Comparison of ENCODE assay signal across 29 mouse cellular contexts in genomic region chr7:25652244-25652759, GRCm38 (mm10). TPM values are rescaled to one million over a fixed set of nuclear protein-coding genes. Genes with fewer than 3 reads are reported as not detected.
DNase-seq lines count a peak whose midpoint lies in the region; ATAC-seq and TF ChIP-seq lines count a peak whose summit lies in the region.
"Had no signal": no experiment of that assay in that cellular context is flagged by ENCODE, and none has a peak within 500 bp of the region (broad histone marks: within the 10 kb centered on the region; RNA-seq: fewer than 3 reads in every experiment).

No protein-coding gene starts in this region.

- H3K36me3 ChIP-seq in spleen, adult 2 months (ENCODE audit: control insufficient read depth, insufficient read depth, low read length), result 0 out of 2 replicates have a peak, but pooled peaks cover 1% of the 10 kb centered on the region
- no peaks in the 10 kb centered on the region for H3K36me3 ChIP-seq in liver, embryonic 16.5 days (ENCODE audit: control insufficient read depth, insufficient read depth)
- no peaks in the 10 kb centered on the region; the same call in 1 of the 2 replicates for H3K36me3 ChIP-seq in splenic B cell, adult 2 months (ENCODE audit: control insufficient read depth, insufficient read depth, low read length, poor library complexity, severe bottlenecking)
- no peaks in the 10 kb centered on the region; the same call in 1 of the 2 replicates for H3K36me3 ChIP-seq in kidney, embryonic 15.5 days
- H3K36me3 ChIP-seq: embryonic facial prominence, embryonic 13.5 days; forebrain, embryonic 10.5 days; heart, embryonic 13.5 days; midbrain, embryonic 13.5 days had no signal

- H3K4me3 ChIP-seq in spleen, adult 2 months (ENCODE audit: extremely low read depth, insufficient read depth, insufficient read length), result no peak overlapping the region
- H3K4me3 ChIP-seq in bone marrow, adult 2 months (replicated peaks; ENCODE audit: control insufficient read depth, low read depth, low read length), result no peak overlapping the region
- H3K4me3 ChIP-seq in liver, embryonic 16.5 days (ENCODE audit: low read depth, low read length), result no peak overlapping the region
- H3K4me3 ChIP-seq in kidney, embryonic 15.5 days (replicated peaks), result no peak overlapping the region
- H3K4me3 ChIP-seq: embryonic facial prominence, embryonic 13.5 days; forebrain, embryonic 10.5 days; heart, embryonic 13.5 days; layer of hippocampus, adult 2 months; midbrain, embryonic 13.5 days had no signal

- peak overlapping the region; percentile 11; the same call in 1 of the 2 replicates for H3K4me2 ChIP-seq in liver, embryonic 16.5 days (ENCODE audit: low read depth, low read length)
- H3K4me2 ChIP-seq in kidney, embryonic 15.5 days, result no peak overlapping the region
- H3K4me2 ChIP-seq: embryonic facial prominence, embryonic 13.5 days; heart, embryonic 13.5 days; hindbrain, embryonic 14.5 days; midbrain, embryonic 13.5 days had no signal

- no peak overlapping the region for H3K9ac ChIP-seq in liver, embryonic 16.5 days (ENCODE audit: low read depth, low read length)
- H3K9ac ChIP-seq in kidney, embryonic 15.5 days, result no peak overlapping the region
- H3K9ac ChIP-seq: embryonic facial prominence, embryonic 13.5 days; heart, embryonic 13.5 days; hindbrain, embryonic 14.5 days; midbrain, embryonic 13.5 days had no signal

- DNase-seq in spleen, adult 2 months (ENCODE audit: low read depth in 1 of 2, low spot score in 2 of 2), result peak in 1 of 2 experiments; percentile 63
- DNase-seq in spleen, adult 12 weeks (ENCODE audit: low spot score), result no peak
- DNase-seq in splenic B cell, adult 2 months (ENCODE audit: low read depth, low spot score), result peak; percentile 58
- no peak for DNase-seq in cerebellum, adult 9-10 months
- DNase-seq: adrenal gland, postnatal 25 days; cerebellum, adult 8-10 months; cerebellum, postnatal 36 days; embryo, embryonic 11 days; heart, postnatal 10 days; kidney, adult 11 months; kidney, postnatal 36 days; left cerebral cortex, postnatal 4 days; lung, adult 18-20 months; lung, postnatal 10 days; retina, postnatal 1 day; right cerebral cortex, postnatal 14 days; thymus, postnatal 4 days had no signal

- TF ChIP-seq CTCF in spleen, adult 2 months (IDR thresholded peaks at IDR 0.05; ENCODE audit: extremely low read depth, insufficient read depth, insufficient read length, insufficient replicate concordance), result no peak
- TF ChIP-seq CTCF in bone marrow, adult 2 months (IDR thresholded peaks at IDR 0.05; ENCODE audit: control insufficient read depth, insufficient read depth, low read length), result no peak

- no peak for TF ChIP-seq POLR2A in spleen, adult 2 months (IDR thresholded peaks at IDR 0.05; ENCODE audit: low read depth, low read length)
- TF ChIP-seq POLR2A in bone marrow, adult 2 months (IDR thresholded peaks at IDR 0.05; ENCODE audit: borderline replicate concordance, control insufficient read depth, low read depth, low read length), result no peak

- no peaks in the 10 kb centered on the region for H3K27me3 ChIP-seq in spleen, adult 2 months (ENCODE audit: control insufficient read depth, insufficient read depth, low read length)
- H3K27me3 ChIP-seq in liver, embryonic 16.5 days (ENCODE audit: control insufficient read depth, insufficient read depth, low read depth, low read length), result no peaks in the 10 kb centered on the region
- no peaks in the 10 kb centered on the region for H3K27me3 ChIP-seq in splenic B cell, adult 2 months (ENCODE audit: control insufficient read depth, insufficient read depth, low read length, poor library complexity, severe bottlenecking)
- no peaks in the 10 kb centered on the region for H3K27me3 ChIP-seq in kidney, embryonic 15.5 days
- H3K27me3 ChIP-seq: embryonic facial prominence, embryonic 13.5 days; heart, embryonic 13.5 days; midbrain, embryonic 13.5 days had no signal

- no peaks in the 10 kb centered on the region for H3K9me3 ChIP-seq in liver, embryonic 16.5 days (replicated peaks; ENCODE audit: control insufficient read depth, low read length)
- H3K9me3 ChIP-seq in kidney, embryonic 15.5 days (replicated peaks), result no peaks in the 10 kb centered on the region
- H3K9me3 ChIP-seq: embryonic facial prominence, embryonic 13.5 days; forebrain, embryonic 10.5 days; G1E; heart, embryonic 13.5 days; midbrain, embryonic 13.5 days had no signal

- H3K27ac ChIP-seq in spleen, adult 2 months (ENCODE audit: insufficient read depth, low read length), result peak overlapping the region; percentile 92
- H3K27ac ChIP-seq in bone marrow, adult 2 months (ENCODE audit: control insufficient read depth, insufficient read depth, low read depth, low read length, poor library complexity), result peak overlapping the region; percentile 54
- H3K27ac ChIP-seq in liver, embryonic 16.5 days (ENCODE audit: low read length), result no peak overlapping the region
- no peak overlapping the region for H3K27ac ChIP-seq in kidney, embryonic 15.5 days
- H3K27ac ChIP-seq: embryonic facial prominence, embryonic 13.5 days; forebrain, embryonic 10.5 days; heart, embryonic 13.5 days; hindbrain, embryonic 14.5 days; layer of hippocampus, adult 2 months; midbrain, embryonic 13.5 days had no signal

- 21% methylated on average over 12 of the region's 12 CpGs for whole genome bisulfite sequencing in spleen, adult 2 months
- 6% methylated on average over 12 of the region's 12 CpGs for WGBS in bone marrow, adult 2 months
- 24% methylated on average over 12 of the region's 12 CpGs for WGBS in liver, embryonic 16.5 days (ENCODE audit: insufficient replicate concordance)
- WGBS in kidney, embryonic 15.5 days, result 88% methylated on average over 12 of the region's 12 CpGs

- no peak for ATAC-seq in liver, embryonic 16.5 days (ENCODE audit: low read depth)
- no peak for ATAC-seq in kidney, embryonic 15.5 days (replicated peaks; ENCODE audit: low FRiP score)
- ATAC-seq: forebrain, embryonic 16.5 days; inflammation-experienced regulatory T-cells, adult 6 months; midbrain, embryonic 13.5 days had no signal

- H3K4me1 ChIP-seq in spleen, adult 2 months (ENCODE audit: control insufficient read depth, insufficient read depth, insufficient read length), result peaks cover 17% of the 10 kb centered on the region; the same call in 1 of the 2 replicates
- H3K4me1 ChIP-seq in bone marrow, adult 2 months (ENCODE audit: control insufficient read depth, insufficient read depth, low read length), result peaks cover 7% of the 10 kb centered on the region
- peaks cover 17% of the 10 kb centered on the region for H3K4me1 ChIP-seq in liver, embryonic 16.5 days (ENCODE audit: control insufficient read depth, low read depth, low read length)
- H3K4me1 ChIP-seq in kidney, embryonic 15.5 days, result peaks cover 11% of the 10 kb centered on the region

RNA-seq across cellular contexts. Expression of gene Bckdha, which starts 6.5 kb away (rescaled TPM):
- 81.4 and 108 TPM in 2 replicates for polyA plus RNA-seq in spleen, adult 2 months (2012; rRNA removed)
- 26.3 and 36.1 TPM in 2 replicates for polyA plus RNA-seq in bone marrow, adult 2 months (2011; ENCODE audit: insufficient read depth, insufficient read length, low replicate concordance, missing spikeins)
- polyA plus RNA-seq in liver, embryonic 16.5 days (2015; fragmentation: Nextera tagmentation; extraction: Ambion mirVana), result 36.7 and 43.1 TPM in 2 replicates
- polyA plus RNA-seq in kidney, embryonic 15.5 days (2015; fragmentation: Nextera tagmentation; extraction: Ambion mirVana), result 65.2 and 70.1 TPM in 2 replicates

RNA-seq across cellular contexts. Expression of gene Exosc5, which starts 6.7 kb away (rescaled TPM):
- polyA plus RNA-seq in spleen, adult 2 months (2012; rRNA removed), result 79.5 and 111 TPM in 2 replicates
- polyA plus RNA-seq in bone marrow, adult 2 months (2011; ENCODE audit: insufficient read depth, insufficient read length, low replicate concordance, missing spikeins), result 21.7 and 39.8 TPM in 2 replicates
- 39.1 and 40.7 TPM in 2 replicates for polyA plus RNA-seq in liver, embryonic 16.5 days (2015; fragmentation: Nextera tagmentation; extraction: Ambion mirVana)
- polyA plus RNA-seq in kidney, embryonic 15.5 days (2015; fragmentation: Nextera tagmentation; extraction: Ambion mirVana), result 81.2 and 87.5 TPM in 2 replicates

RNA-seq across cellular contexts. Expression of gene Tmem91, which starts 22.7 kb away (rescaled TPM):
- polyA plus RNA-seq in spleen, adult 2 months (2012; rRNA removed), result 0.35 and 0.61 TPM in 2 replicates
- polyA plus RNA-seq in bone marrow, adult 2 months (2011; ENCODE audit: insufficient read depth, insufficient read length, low replicate concordance, missing spikeins), result 2.9 TPM in 1 of 2 replicates, not detected in the other
- polyA plus RNA-seq in liver, embryonic 16.5 days (2015; fragmentation: Nextera tagmentation; extraction: Ambion mirVana), result 0.78 and 1.3 TPM in 2 replicates
- 2.4 and 2.8 TPM in 2 replicates for polyA plus RNA-seq in kidney, embryonic 15.5 days (2015; fragmentation: Nextera tagmentation; extraction: Ambion mirVana)

RNA-seq across cellular contexts. Expression of gene B3gnt8, which starts 25.8 kb away (rescaled TPM):
- 54.8 and 71.5 TPM in 2 replicates for polyA plus RNA-seq in spleen, adult 2 months (2012; rRNA removed)
- 15.2 and 26.9 TPM in 2 replicates for polyA plus RNA-seq in bone marrow, adult 2 months (2011; ENCODE audit: insufficient read depth, insufficient read length, low replicate concordance, missing spikeins)
- 2.9 and 3.1 TPM in 2 replicates for polyA plus RNA-seq in liver, embryonic 16.5 days (2015; fragmentation: Nextera tagmentation; extraction: Ambion mirVana)
- 10.4 and 13.6 TPM in 2 replicates for polyA plus RNA-seq in kidney, embryonic 15.5 days (2015; fragmentation: Nextera tagmentation; extraction: Ambion mirVana)

RNA-seq across cellular contexts. Expression of gene B9d2, which starts 28.3 kb away (rescaled TPM):
- polyA plus RNA-seq in spleen, adult 2 months (2012; rRNA removed), result 72.0 and 108 TPM in 2 replicates
- polyA plus RNA-seq in bone marrow, adult 2 months (2011; ENCODE audit: insufficient read depth, insufficient read length, low replicate concordance, missing spikeins), result 19.1 and 40.8 TPM in 2 replicates
- 20.1 and 21.0 TPM in 2 replicates for polyA plus RNA-seq in liver, embryonic 16.5 days (2015; fragmentation: Nextera tagmentation; extraction: Ambion mirVana)
- 28.4 and 32.3 TPM in 2 replicates for polyA plus RNA-seq in kidney, embryonic 15.5 days (2015; fragmentation: Nextera tagmentation; extraction: Ambion mirVana)

Comparison
In these comparisons a context has a peak if more than half of its experiments do, and no peak if none do; other contexts are left out.
1. H3K27ac ChIP-seq: peak in spleen, adult 2 months (single experiment) and bone marrow, adult 2 months (single experiment); none in liver, embryonic 16.5 days (single experiment) and kidney, embryonic 15.5 days (single experiment).